Mouse (Mus musculus): Measurements from ENCODE around the gene Slc15a3. TPM values are rescaled to one million over a fixed set of nuclear protein-coding genes. Genes with fewer than 3 reads are reported as not detected.
A peak's percentile ranks its signal among the peaks of the same experiment; 100 is the strongest.

The Slc15a3 gene
- polyA plus RNA-seq, 1 experiment from 2014 or later, result 0.26 TPM

- peak overlapping the region; percentile 97 for H3K27ac ChIP-seq
- peaks cover 17% of the 10 kb centered on the region for H3K4me1 ChIP-seq
- peaks cover 4% of the 10 kb centered on the region; the same call in 1 of the 2 replicates for H3K36me3 ChIP-seq
- H3K9me3 ChIP-seq (replicated peaks), result peaks cover 4% of the 10 kb centered on the region; the same call in 1 of the 2 replicates
- H3K4me3 ChIP-seq, result peak overlapping the region; percentile 58
- 0 out of 2 replicates have a peak, but pooled peaks have one; percentile 0 for ATAC-seq (ENCODE audit: low FRiP score)
- WGBS, result 50% methylated on average over 6 of the region's 7 CpGs
- H3K9ac ChIP-seq, result peak overlapping the region; percentile 73
- H3K4me2 ChIP-seq (replicated peaks), result peak overlapping the region; percentile 86
- no peaks in the 10 kb centered on the region for H3K27me3 ChIP-seq
Observed at GRCm38 (mm10) chr19:10880085-10880974, 40.8 kb downstream of the Slc15a3 start.

- H3K9ac ChIP-seq, result peak overlapping the region; percentile 73
- peaks cover 17% of the 10 kb centered on the region for H3K4me1 ChIP-seq
- no peak; the same call in 1 of the 2 replicates for ATAC-seq (ENCODE audit: low FRiP score)
- H3K4me3 ChIP-seq, result peak overlapping the region; percentile 58
- H3K36me3 ChIP-seq, result peaks cover 4% of the 10 kb centered on the region; the same call in 1 of the 2 replicates
- no peaks in the 10 kb centered on the region for H3K27me3 ChIP-seq
- H3K4me2 ChIP-seq (replicated peaks), result peak overlapping the region; percentile 86
- peaks cover 4% of the 10 kb centered on the region; the same call in 1 of the 2 replicates for H3K9me3 ChIP-seq (replicated peaks)
- H3K27ac ChIP-seq, result peak overlapping the region; percentile 97
- 2% methylated on average over 14 of the region's 14 CpGs for WGBS
Observed at GRCm38 (mm10) chr19:10880975-10881425, 41.5 kb downstream of the Slc15a3 start.

- Histone ChIP-seq H3K4me3 (peak within 1 kb of the TSS; percentile 58), H3K9ac (peak within 1 kb of the TSS; percentile 73), H3K27me3 (no peaks in the 10 kb centered on the region), H3K27ac (peak within 1 kb of the TSS; percentile 97), H3K36me3 (peaks cover 4% of the 10 kb centered on the region; the same call in 1 of the 2 replicates), H3K4me2 (replicated peaks) (peak within 1 kb of the TSS; percentile 86), H3K9me3 (replicated peaks) (peaks cover 4% of the 10 kb centered on the region; the same call in 1 of the 2 replicates), H3K4me1 (peaks cover 17% of the 10 kb centered on the region)
- ATAC-seq (ENCODE audit: low FRiP score), result peak; percentile 95
- under 1% methylated on average over 49 of the region's 49 CpGs for WGBS
Observed at GRCm38 (mm10) chr19:10881426-10882154, 42.1 kb downstream of the Slc15a3 start, which contains the start of gene Tmem109. TSS of gene Tmem109 (minus strand) at chr19:10882001.

DNA sequence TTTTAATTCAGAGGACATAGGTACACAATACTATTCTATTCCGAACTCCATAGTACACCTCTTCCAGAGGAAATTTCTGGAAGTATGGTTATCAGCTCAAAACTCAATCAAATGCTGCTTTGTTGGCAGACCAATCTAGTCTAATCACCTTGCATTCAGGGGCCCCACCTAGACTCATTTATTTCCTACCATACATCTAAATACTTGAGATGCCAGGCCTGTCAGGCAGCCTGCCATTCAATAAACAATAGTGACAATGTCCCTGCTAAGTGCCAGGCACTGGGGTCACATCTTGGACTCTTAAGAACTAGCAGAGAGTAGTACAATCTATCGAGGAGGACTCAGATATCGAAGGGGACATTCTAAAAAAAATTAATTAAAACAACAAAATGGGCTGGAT is 52.7 kb downstream of the Slc15a3 start:
- ATAC-seq (ENCODE audit: low FRiP score), result no peak
- H3K4me2 ChIP-seq (replicated peaks), result no peak overlapping the region
- H3K27me3 ChIP-seq, result peaks cover 2% of the 10 kb centered on the region; the same call in 1 of the 2 replicates
- no peak overlapping the region for H3K9ac ChIP-seq
- no peaks in the 10 kb centered on the region for H3K36me3 ChIP-seq
- WGBS, result 90% methylated on average over 3 of the region's 3 CpGs
- no peak overlapping the region for H3K27ac ChIP-seq
- no peak overlapping the region for H3K4me3 ChIP-seq
- H3K4me1 ChIP-seq, result peaks cover 15% of the 10 kb centered on the region
- no peaks in the 10 kb centered on the region for H3K9me3 ChIP-seq (replicated peaks)

DNA sequence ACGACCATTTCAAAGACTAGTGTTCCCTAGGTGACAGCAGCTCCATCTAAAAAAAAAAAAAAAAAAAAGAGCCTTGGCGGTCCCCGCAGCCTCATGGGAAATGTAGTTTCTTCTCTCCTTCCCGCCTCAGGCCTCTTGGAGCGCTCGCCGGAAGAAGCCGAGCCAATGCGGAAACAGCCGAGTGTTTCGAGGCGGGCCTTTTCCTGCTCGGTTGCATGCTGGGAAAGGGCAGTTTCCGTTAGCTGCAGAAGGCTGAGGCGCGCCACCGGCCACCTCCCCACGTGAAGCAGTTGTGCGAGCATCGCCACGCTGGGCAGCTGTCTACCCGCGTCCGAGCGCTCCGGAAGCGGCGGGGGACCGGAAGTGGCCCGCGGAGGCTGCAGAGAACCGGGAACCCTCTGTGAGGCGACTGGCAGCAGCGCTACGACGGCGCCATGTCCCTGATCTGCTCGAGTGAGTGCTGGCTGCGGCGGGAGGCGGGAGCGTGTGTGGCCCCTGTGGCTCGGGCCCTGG is 55.5 kb downstream of the Slc15a3 start, which contains the start of gene Prpf19:
TSS of gene Prpf19 (plus strand) at position 216 of the 513 bp plus-strand sequence.
- WGBS, result 1% methylated on average over 43 of the region's 43 CpGs
- Histone ChIP-seq H3K9ac (peak within 1 kb of the TSS; percentile 80), H3K4me1 (peaks cover 15% of the 10 kb centered on the region), H3K27me3 (peaks cover 2% of the 10 kb centered on the region; the same call in 1 of the 2 replicates), H3K4me3 (peak within 1 kb of the TSS; percentile 90), H3K9me3 (replicated peaks) (no peaks in the 10 kb centered on the region), H3K36me3 (peaks cover 21% of the 10 kb centered on the region), H3K27ac (peak within 1 kb of the TSS; percentile 87), H3K4me2 (replicated peaks) (peak within 1 kb of the TSS; percentile 93)
- ATAC-seq (ENCODE audit: low FRiP score), result peak; percentile 97

DNA sequence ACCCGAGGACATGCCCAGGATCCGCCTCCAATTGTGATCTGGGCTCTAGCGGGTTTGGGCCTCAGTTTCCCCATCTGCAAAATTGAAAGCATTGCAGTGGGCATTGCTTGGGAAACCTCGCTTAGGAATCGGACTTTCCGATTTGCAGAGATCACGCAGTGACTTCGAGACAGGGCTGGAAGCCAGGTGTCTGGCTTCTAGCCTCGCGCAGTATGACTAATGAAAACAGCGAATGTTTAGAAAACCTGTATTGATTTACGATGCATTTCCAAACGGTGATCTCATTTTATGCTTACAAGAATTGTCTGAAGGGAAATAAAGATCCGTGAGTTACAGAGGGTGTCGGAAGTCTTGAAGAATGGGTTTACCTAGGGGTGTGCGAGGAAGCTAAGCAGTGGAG is 56.2 kb downstream of the Slc15a3 start:
- Histone ChIP-seq H3K27me3 (peaks cover 2% of the 10 kb centered on the region; the same call in 1 of the 2 replicates), H3K27ac (peak overlapping the region; percentile 87), H3K4me3 (peak overlapping the region; percentile 90), H3K36me3 (peaks cover 27% of the 10 kb centered on the region), H3K4me2 (replicated peaks) (peak overlapping the region; percentile 93), H3K9ac (peak overlapping the region; percentile 80), H3K9me3 (replicated peaks) (no peaks in the 10 kb centered on the region), H3K4me1 (peaks cover 15% of the 10 kb centered on the region)
- 2% methylated on average over 16 of the region's 16 CpGs for WGBS
- ATAC-seq (ENCODE audit: low FRiP score), result peak; percentile 26

GRCm38 (mm10) chr19:10896849-10897248 is 57.3 kb downstream of the Slc15a3 start:
- no peak for ATAC-seq (ENCODE audit: low FRiP score)
- H3K9me3 ChIP-seq (replicated peaks), result no peaks in the 10 kb centered on the region
- WGBS, result 89% methylated on average over 7 of the region's 7 CpGs
- no peaks in the 10 kb centered on the region for H3K27me3 ChIP-seq
- H3K4me3 ChIP-seq, result peak overlapping the region; percentile 90
- H3K9ac ChIP-seq, result peak overlapping the region; percentile 80; the same call in 1 of the 2 replicates
- no peak overlapping the region for H3K27ac ChIP-seq
- H3K4me1 ChIP-seq, result peaks cover 15% of the 10 kb centered on the region
- peak overlapping the region; percentile 93 for H3K4me2 ChIP-seq (replicated peaks)
- peaks cover 38% of the 10 kb centered on the region for H3K36me3 ChIP-seq

DNA sequence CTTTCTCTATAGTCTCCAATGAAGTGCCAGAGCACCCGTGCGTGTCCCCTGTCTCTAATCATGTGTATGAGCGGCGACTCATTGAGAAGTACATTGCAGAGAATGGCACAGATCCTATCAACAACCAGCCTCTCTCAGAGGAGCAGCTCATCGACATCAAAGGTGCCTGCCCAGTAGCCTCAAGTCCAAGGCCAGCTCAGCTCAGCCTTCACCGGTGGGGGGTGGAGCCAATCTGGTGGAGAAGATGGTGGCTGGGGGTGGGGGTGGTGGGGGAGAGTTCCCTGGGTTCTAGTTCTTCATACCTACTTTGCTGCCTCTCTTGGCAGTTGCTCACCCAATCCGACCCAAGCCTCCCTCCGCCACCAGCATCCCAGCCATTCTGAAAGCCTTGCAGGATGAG is 58.0 kb downstream of the Slc15a3 start:
- WGBS, result 93% methylated on average over 8 of the region's 8 CpGs
- Histone ChIP-seq H3K9me3 (replicated peaks) (no peaks in the 10 kb centered on the region), H3K4me2 (replicated peaks) (no peak overlapping the region), H3K9ac (no peak overlapping the region), H3K27ac (no peak overlapping the region), H3K4me1 (peaks cover 15% of the 10 kb centered on the region), H3K36me3 (peaks cover 45% of the 10 kb centered on the region), H3K27me3 (no peaks in the 10 kb centered on the region), H3K4me3 (no peak overlapping the region)
- ATAC-seq (ENCODE audit: low FRiP score), result no peak

DNA sequence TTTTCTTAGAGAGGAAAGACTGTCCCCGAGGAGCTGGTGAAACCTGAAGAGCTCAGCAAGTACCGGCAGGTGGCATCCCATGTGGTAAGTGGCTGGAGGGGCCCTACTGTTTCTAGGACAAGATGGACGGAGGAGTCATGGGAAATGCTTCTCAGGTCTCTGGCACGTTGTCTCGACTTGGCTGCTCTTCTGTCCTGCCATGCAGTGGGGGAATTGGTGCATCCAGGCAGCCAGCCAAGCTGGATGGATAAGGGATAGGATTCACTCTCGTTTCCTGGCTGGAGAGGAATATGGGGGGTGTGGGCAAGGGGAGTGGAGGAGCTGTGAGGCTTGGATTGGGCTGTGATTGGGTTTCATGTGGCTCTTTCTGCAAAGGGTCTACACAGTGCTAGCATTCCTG is 60.8 kb downstream of the Slc15a3 start:
- Histone ChIP-seq H3K4me1 (peaks cover 15% of the 10 kb centered on the region), H3K36me3 (peaks cover 73% of the 10 kb centered on the region), H3K4me2 (replicated peaks) (no peak overlapping the region), H3K9ac (no peak overlapping the region), H3K9me3 (replicated peaks) (no peaks in the 10 kb centered on the region), H3K4me3 (no peak overlapping the region), H3K27ac (no peak overlapping the region), H3K27me3 (no peaks in the 10 kb centered on the region)
- WGBS, result 88% methylated on average over 6 of the region's 6 CpGs
- no peak for ATAC-seq (ENCODE audit: low FRiP score)

DNA sequence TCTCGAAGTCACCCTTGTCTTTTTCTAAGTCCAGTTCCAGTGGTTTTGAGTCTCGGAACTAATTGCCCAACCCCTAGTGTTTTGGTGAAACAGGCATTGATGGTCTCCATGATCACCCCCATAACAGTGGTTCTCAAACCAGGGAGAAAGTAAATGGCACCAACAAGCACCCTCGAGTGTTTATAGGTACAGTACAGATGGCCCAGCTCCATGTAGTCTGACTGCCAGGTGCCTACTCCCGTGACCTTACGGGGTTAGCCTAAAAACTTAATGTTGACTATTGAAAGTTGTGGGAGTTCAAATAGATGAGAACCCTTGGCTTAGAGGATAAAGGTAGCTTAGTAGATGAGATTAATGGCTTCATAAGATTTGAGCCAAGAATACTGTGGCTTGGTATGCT is 61.5 kb downstream of the Slc15a3 start:
- H3K9ac ChIP-seq, result no peak overlapping the region
- H3K9me3 ChIP-seq (replicated peaks), result no peaks in the 10 kb centered on the region
- H3K4me3 ChIP-seq, result no peak overlapping the region
- ATAC-seq (ENCODE audit: low FRiP score), result no peak
- no peaks in the 10 kb centered on the region for H3K27me3 ChIP-seq
- peaks cover 12% of the 10 kb centered on the region for H3K4me1 ChIP-seq
- H3K36me3 ChIP-seq, result peaks cover 80% of the 10 kb centered on the region
- H3K27ac ChIP-seq, result no peak overlapping the region
- no peak overlapping the region for H3K4me2 ChIP-seq (replicated peaks)
- 93% methylated on average over 5 of the region's 5 CpGs for WGBS

- H3K9ac ChIP-seq, result no peak overlapping the region
- 90% methylated on average over 5 of the region's 5 CpGs for WGBS
- ATAC-seq (ENCODE audit: low FRiP score), result no peak
Observed at GRCm38 (mm10) chr19:10904512-10904911, 65.0 kb downstream of the Slc15a3 start.

More at GRCm38 (mm10) chr19:10904512-10904911, 65.0 kb downstream of the Slc15a3 start:
- H3K4me3 ChIP-seq, result no peak overlapping the region
- H3K27ac ChIP-seq, result no peak overlapping the region
- no peaks in the 10 kb centered on the region for H3K4me1 ChIP-seq
- no peaks in the 10 kb centered on the region for H3K27me3 ChIP-seq
- H3K4me2 ChIP-seq (replicated peaks), result no peak overlapping the region
- H3K36me3 ChIP-seq, result peaks cover 86% of the 10 kb centered on the region
- H3K9me3 ChIP-seq (replicated peaks), result no peaks in the 10 kb centered on the region

All from hindbrain, embryonic 12.5 days (tissue).